Mouse (Mus musculus): Measurements from ENCODE around the gene Mlc1. TPM values are rescaled to one million over a fixed set of nuclear protein-coding genes. Genes with fewer than 3 reads are reported as not detected.

The Mlc1 gene
- polyA plus RNA-seq, 1 experiment from 2014 or later, result 20.9 TPM

Other genes with a start within 250 kb of the Mlc1 start
- 30.5 TPM in 2 replicates for gene Brd1, start 244.8 kb downstream of the Mlc1 start, polyA plus RNA-seq (2015; fragmentation: Nextera tagmentation; extraction: Ambion mirVana)
- 29.1 and 31.6 TPM in 2 replicates for gene Zbed4, start 227.3 kb downstream of the Mlc1 start, polyA plus RNA-seq (2015; fragmentation: Nextera tagmentation; extraction: Ambion mirVana)
- gene Alg12, start 159.7 kb downstream of the Mlc1 start, polyA plus RNA-seq (2015; fragmentation: Nextera tagmentation; extraction: Ambion mirVana), result 7.6 and 9.5 TPM in 2 replicates
- gene Creld2, start 159.4 kb downstream of the Mlc1 start, polyA plus RNA-seq (2015; fragmentation: Nextera tagmentation; extraction: Ambion mirVana), result 62.2 and 63.6 TPM in 2 replicates
- 42.7 and 49.4 TPM in 2 replicates for gene Pim3, start 116.8 kb downstream of the Mlc1 start, polyA plus RNA-seq (2015; fragmentation: Nextera tagmentation; extraction: Ambion mirVana)
- 0.13 TPM in 1 of 2 replicates, not detected in the other for gene Ttll8, start 24.6 kb downstream of the Mlc1 start, polyA plus RNA-seq (2015; fragmentation: Nextera tagmentation; extraction: Ambion mirVana)
- not detected in 2 replicates for gene Mov10l1, start 3.9 kb upstream of the Mlc1 start, polyA plus RNA-seq (2015; fragmentation: Nextera tagmentation; extraction: Ambion mirVana)
- gene Panx2, start 80.7 kb upstream of the Mlc1 start, polyA plus RNA-seq (2015; fragmentation: Nextera tagmentation; extraction: Ambion mirVana), result 2.3 and 2.4 TPM in 2 replicates
- 40.4 and 45.1 TPM in 2 replicates for gene Trabd, start 96.1 kb upstream of the Mlc1 start, polyA plus RNA-seq (2015; fragmentation: Nextera tagmentation; extraction: Ambion mirVana)
- 20.9 and 22.5 TPM in 2 replicates for gene Selenoo, start 110.1 kb upstream of the Mlc1 start, polyA plus RNA-seq (2015; fragmentation: Nextera tagmentation; extraction: Ambion mirVana)
- gene Tubgcp6, start 144.1 kb upstream of the Mlc1 start, polyA plus RNA-seq (2015; fragmentation: Nextera tagmentation; extraction: Ambion mirVana), result 16.8 and 19.8 TPM in 2 replicates
- 22.3 and 25.4 TPM in 2 replicates for gene Hdac10, start 149.7 kb upstream of the Mlc1 start, polyA plus RNA-seq (2015; fragmentation: Nextera tagmentation; extraction: Ambion mirVana)
- 9.1 and 11.7 TPM in 2 replicates for gene Mapk12, start 161.7 kb upstream of the Mlc1 start, polyA plus RNA-seq (2015; fragmentation: Nextera tagmentation; extraction: Ambion mirVana)
- gene Mapk11, start 170.6 kb upstream of the Mlc1 start, polyA plus RNA-seq (2015; fragmentation: Nextera tagmentation; extraction: Ambion mirVana), result 43.0 and 45.5 TPM in 2 replicates
- gene Plxnb2, start 201.8 kb upstream of the Mlc1 start, polyA plus RNA-seq (2015; fragmentation: Nextera tagmentation; extraction: Ambion mirVana), result 101 and 130 TPM in 2 replicates
- gene Dennd6b, start 217.5 kb upstream of the Mlc1 start, polyA plus RNA-seq (2015; fragmentation: Nextera tagmentation; extraction: Ambion mirVana), result 40.7 and 47.7 TPM in 2 replicates
- gene Ppp6r2, start 232.5 kb upstream of the Mlc1 start, polyA plus RNA-seq (2015; fragmentation: Nextera tagmentation; extraction: Ambion mirVana), result 68.5 and 71.7 TPM in 2 replicates